In the genomic region with DNA sequence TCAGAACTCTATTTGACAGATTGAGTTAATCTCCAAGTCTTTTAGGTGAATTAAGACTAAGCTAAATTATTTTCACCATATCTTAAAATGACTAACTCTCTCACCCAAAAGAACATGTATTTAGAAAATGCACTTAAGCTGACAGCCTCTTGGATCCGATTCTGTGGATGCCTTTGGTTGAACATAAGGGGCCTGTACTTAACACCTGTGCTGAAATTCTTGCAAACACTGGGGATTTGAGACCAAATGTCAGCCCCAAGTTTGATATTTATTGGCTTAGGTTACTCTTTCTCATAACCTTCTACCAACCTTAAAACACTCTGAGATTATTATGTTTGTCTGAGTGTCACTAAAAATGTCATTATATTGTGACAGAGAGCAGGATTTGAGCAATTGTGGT, we compare ENCODE assay signal across 26 mouse cellular contexts.
"Had no signal": no experiment of that assay in that cellular context is flagged by ENCODE, and none has a peak within 500 bp of the region (broad histone marks: within the 10 kb centered on the region; RNA-seq: fewer than 3 reads in every experiment).

No protein-coding gene starts in this region.

- H3K4me2 ChIP-seq: embryonic facial prominence, embryonic 12.5 days; embryonic facial prominence, embryonic 13.5 days; embryonic facial prominence, embryonic 15.5 days; forebrain, embryonic 12.5 days; forebrain, embryonic 15.5 days; heart, embryonic 11.5 days had no signal

- H3K4me3 ChIP-seq: embryonic facial prominence, embryonic 10.5 days; embryonic facial prominence, embryonic 12.5 days; embryonic facial prominence, embryonic 13.5 days; embryonic facial prominence, embryonic 15.5 days; erythroblast, embryonic 14.5 days; forebrain, embryonic 12.5 days; forebrain, embryonic 15.5 days; gastrocnemius, adult 2 months; heart, adult 2 months; heart, embryonic 10.5 days had no signal

- H3K4me1 ChIP-seq: embryonic facial prominence, embryonic 15.5 days; forebrain, embryonic 12.5 days had no signal

- H3K27ac ChIP-seq: embryonic facial prominence, embryonic 10.5 days; embryonic facial prominence, embryonic 12.5 days; embryonic facial prominence, embryonic 13.5 days; embryonic facial prominence, embryonic 15.5 days; forebrain, embryonic 12.5 days; forebrain, embryonic 15.5 days; gastrocnemius, adult 2 months; heart, adult 2 months; heart, embryonic 10.5 days had no signal

- H3K36me3 ChIP-seq: embryonic facial prominence, embryonic 10.5 days; embryonic facial prominence, embryonic 12.5 days; embryonic facial prominence, embryonic 13.5 days; embryonic facial prominence, embryonic 15.5 days; forebrain, embryonic 12.5 days; forebrain, embryonic 15.5 days; heart, embryonic 10.5 days had no signal

- H3K9me3 ChIP-seq: embryonic facial prominence, embryonic 10.5 days; embryonic facial prominence, embryonic 12.5 days; embryonic facial prominence, embryonic 13.5 days; embryonic facial prominence, embryonic 15.5 days; forebrain, embryonic 12.5 days; forebrain, embryonic 15.5 days; heart, embryonic 10.5 days had no signal

- ATAC-seq: forebrain, embryonic 15.5 days; forebrain, embryonic 16.5 days had no signal

- DNase-seq: cerebellum, adult 2 months; cerebellum, adult 8-10 months; cerebellum, adult 9-10 months; cerebellum, adult 9-11 months; cerebellum, postnatal 10 days; cerebellum, postnatal 14 days; cerebellum, postnatal 25 days; cerebellum, postnatal 36 days; embryo, embryonic 11 days; gastrocnemius, adult 2 months; gastrocnemius, postnatal 10 days; gastrocnemius, postnatal 14 days; gastrocnemius, postnatal 25 days; gastrocnemius, postnatal 36 days; heart, adult 18-20 months; heart, adult 2 months had no signal

- H3K27me3 ChIP-seq: embryonic facial prominence, embryonic 15.5 days; forebrain, embryonic 12.5 days; forebrain, embryonic 15.5 days had no signal

- H3K9ac ChIP-seq: embryonic facial prominence, embryonic 12.5 days; embryonic facial prominence, embryonic 13.5 days; embryonic facial prominence, embryonic 15.5 days; forebrain, embryonic 12.5 days; forebrain, embryonic 15.5 days had no signal
